Mouse (Mus musculus) forebrain, embryonic 14.5 days (tissue): ENCODE data around the gene Pard6b. TPM values are rescaled to one million over a fixed set of nuclear protein-coding genes. Genes with fewer than 3 reads are reported as not detected.
A peak's percentile ranks its signal among the peaks of the same experiment; 100 is the strongest.

Experiments used
- ATAC-seq: fragments of 200-750 bp; cut with Nextera tagmentation; 2 replicates; pipeline ENCODE4 v1.8.0; 2017; ENCODE audit warnings: mild to moderate bottlenecking, moderate library complexity
- DNase-seq: peaks from one replicate; pipeline ENCODE4 v3.0.0-alpha.2; 2015; ENCODE audit warnings: low spot score
- H3K27ac ChIP-seq: fragments of 300-500 bp; sonication (generic); 2 replicates; pipeline ENCODE4 v1.5.1; 2014; ENCODE audit warnings: low read depth, mild to moderate bottlenecking, control low read depth, low read length, moderate library complexity
- H3K27me3 ChIP-seq: fragments of 300-500 bp; sonication (generic); replicated peaks from 2 replicates; pipeline ENCODE4 v1.6.1; 2014; ENCODE audit warnings: low read length, control low read depth, mixed read lengths; ENCODE audit not compliant: control insufficient read depth, insufficient read depth
- H3K36me3 ChIP-seq: fragments of 300-500 bp; sonication (generic); 2 replicates; pipeline ENCODE4 v1.6.1; 2014; ENCODE audit warnings: low read length, control low read depth; ENCODE audit not compliant: control insufficient read depth, insufficient read depth
- H3K4me1 ChIP-seq: fragments of 300-500 bp; sonication (generic); 2 replicates; pipeline ENCODE4 v1.6.1; 2014; ENCODE audit warnings: antibody characterized with exemption, low read length, control low read depth; ENCODE audit not compliant: control insufficient read depth, insufficient read depth
- H3K4me2 ChIP-seq: fragments of 300-500 bp; sonication (generic); 2 replicates; pipeline ENCODE4 v1.6.1; 2014; ENCODE audit warnings: mild to moderate bottlenecking, control low read depth, low read length
- H3K4me3 ChIP-seq: fragments of 300-500 bp; sonication (generic); 2 replicates; pipeline ENCODE4 v1.5.1; 2014; ENCODE audit warnings: low read depth, low read length, control low read depth
- H3K9ac ChIP-seq: fragments of 300-500 bp; sonication (generic); 2 replicates; pipeline ENCODE4 v1.6.1; 2014; ENCODE audit warnings: mild to moderate bottlenecking, low read length, control low read depth, moderate library complexity
- H3K9me3 ChIP-seq: fragments of 300-500 bp; sonication (generic); replicated peaks from 2 replicates; pipeline ENCODE4 v1.6.1; 2016; ENCODE audit warnings: low read length, control low read depth, mixed read lengths; ENCODE audit not compliant: control insufficient read depth
- WGBS: fragments of 180-500 bp; shearing (Covaris S2); extraction: QIAGEN DNeasy Blood & Tissue Kit; methylation state at CpG from one replicate; pipeline ENCODE4 v1.1.7; 2014; 5-methylcytosine and 5-hydroxymethylcytosine counted together
- polyA plus RNA-seq: library from polyadenylated mRNA; unstranded; fragments of >200 nt; fragmentation: Nextera tagmentation; extraction: Ambion mirVana; gene quantifications from 2 replicates; pipeline ENCODE4 v1.2.1, GENCODE M21; 2014

The Pard6b gene
- polyA plus RNA-seq, 1 experiment from 2014 or later = 5.0 TPM

DNA sequence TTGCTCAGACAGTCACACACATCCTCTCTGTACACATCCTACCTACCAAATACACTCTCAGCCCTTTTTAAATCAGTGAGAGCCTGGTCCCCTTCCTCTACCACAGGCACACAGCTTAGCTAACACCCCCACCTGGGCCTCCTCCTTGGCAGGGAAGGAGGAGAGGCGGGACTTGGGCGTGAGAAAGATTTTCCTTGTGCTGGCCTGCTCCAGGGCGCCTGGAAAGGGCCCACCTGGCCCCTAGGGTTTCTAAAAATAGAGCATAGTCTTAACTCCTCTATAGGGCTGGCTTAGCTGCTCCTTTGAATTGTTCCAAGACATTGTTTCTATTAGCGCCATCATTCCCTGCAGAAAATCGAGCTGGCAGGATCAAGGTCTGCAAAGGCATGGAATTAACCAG is 35.0 kb upstream of the Pard6b start:
- H3K4me2 ChIP-seq = no peak overlapping the region
- H3K36me3 ChIP-seq = no peaks in the 10 kb centered on the region
- peaks cover 13% of the 10 kb centered on the region; the same call in 1 of the 2 replicates for H3K4me1 ChIP-seq
- H3K9me3 ChIP-seq = no peaks in the 10 kb centered on the region
- ATAC-seq (0 out of 2 replicates have a peak, but pooled peaks have one; percentile 23), DNase-seq (peak; percentile 55)
- no peak overlapping the region for H3K4me3 ChIP-seq
- H3K27me3 ChIP-seq = peaks cover 20% of the 10 kb centered on the region
- H3K9ac ChIP-seq = no peak overlapping the region
- 9% methylated on average over 5 of the region's 5 CpGs for WGBS
- H3K27ac ChIP-seq = no peak overlapping the region; the same call in 1 of the 2 replicates

DNA sequence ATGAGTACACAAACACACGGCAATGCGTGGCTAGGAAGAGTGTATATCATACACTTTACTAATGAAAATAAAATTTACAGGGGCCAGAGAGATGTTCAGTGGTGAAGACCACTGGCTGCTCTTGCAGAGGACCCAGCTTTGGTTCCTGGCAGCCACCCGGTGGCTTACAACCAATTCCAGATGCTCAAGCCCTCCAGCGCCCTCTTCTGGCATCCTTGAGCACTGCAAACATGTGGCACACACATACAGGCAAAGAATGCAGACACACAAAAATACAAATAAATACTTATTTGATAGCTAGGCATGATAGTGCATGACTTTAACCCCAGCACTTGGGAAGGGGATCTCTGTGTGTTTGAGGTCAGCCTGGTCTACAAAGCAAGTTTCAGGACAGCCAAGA is 34.3 kb upstream of the Pard6b start:
- Histone ChIP-seq H3K27ac (no peak overlapping the region; the same call in 1 of the 2 replicates), H3K4me1 (peaks cover 13% of the 10 kb centered on the region; the same call in 1 of the 2 replicates), H3K9ac (no peak overlapping the region), H3K4me2 (no peak overlapping the region), H3K4me3 (no peak overlapping the region), H3K27me3 (peaks cover 26% of the 10 kb centered on the region), H3K36me3 (no peaks in the 10 kb centered on the region), H3K9me3 (no peaks in the 10 kb centered on the region)
- 75% methylated on average over 4 of the region's 4 CpGs for WGBS
- ATAC-seq (no peak), DNase-seq (no peak)

DNA sequence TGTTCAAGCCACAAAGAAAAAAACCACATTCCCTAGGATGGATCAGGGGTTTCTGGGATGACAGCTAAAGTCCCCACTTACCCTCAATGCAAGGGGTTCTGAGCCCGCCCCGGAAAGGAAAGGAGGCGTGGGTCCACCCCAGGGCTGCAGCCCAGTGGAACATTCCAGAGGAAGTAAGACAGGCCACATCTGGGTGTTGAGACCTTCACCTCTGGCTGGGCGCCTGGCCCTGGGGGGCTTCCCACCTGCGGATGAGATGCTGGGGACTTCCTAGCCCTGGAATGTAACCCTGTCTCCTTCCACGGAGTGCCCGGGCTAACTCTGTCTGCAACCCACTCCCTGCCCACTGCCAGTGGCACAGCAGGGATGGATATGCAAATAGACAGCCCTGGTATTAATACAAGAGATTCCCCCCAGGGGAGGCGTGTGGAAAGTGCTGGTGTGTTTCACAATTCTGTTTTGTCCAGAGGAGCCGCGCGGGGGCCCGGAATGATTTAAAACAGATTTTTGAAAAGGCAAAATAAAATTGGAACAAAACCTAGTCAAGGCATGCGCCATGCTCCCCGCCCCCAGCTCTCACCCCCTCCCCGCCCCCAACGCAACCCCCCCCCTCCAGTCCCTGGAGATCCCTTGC is 31.7 kb upstream of the Pard6b start:
- Histone ChIP-seq H3K9me3 (no peaks in the 10 kb centered on the region), H3K4me1 (peaks cover 13% of the 10 kb centered on the region; the same call in 1 of the 2 replicates), H3K36me3 (no peaks in the 10 kb centered on the region), H3K9ac (no peak overlapping the region), H3K27ac (no peak overlapping the region), H3K4me2 (0 out of 2 replicates have a peak overlapping the region, but pooled peaks have one; percentile 9), H3K4me3 (no peak overlapping the region), H3K27me3 (peaks cover 31% of the 10 kb centered on the region)
- DNase-seq (no peak), ATAC-seq (no peak)
- WGBS = 15% methylated on average over 16 of the region's 16 CpGs

DNA sequence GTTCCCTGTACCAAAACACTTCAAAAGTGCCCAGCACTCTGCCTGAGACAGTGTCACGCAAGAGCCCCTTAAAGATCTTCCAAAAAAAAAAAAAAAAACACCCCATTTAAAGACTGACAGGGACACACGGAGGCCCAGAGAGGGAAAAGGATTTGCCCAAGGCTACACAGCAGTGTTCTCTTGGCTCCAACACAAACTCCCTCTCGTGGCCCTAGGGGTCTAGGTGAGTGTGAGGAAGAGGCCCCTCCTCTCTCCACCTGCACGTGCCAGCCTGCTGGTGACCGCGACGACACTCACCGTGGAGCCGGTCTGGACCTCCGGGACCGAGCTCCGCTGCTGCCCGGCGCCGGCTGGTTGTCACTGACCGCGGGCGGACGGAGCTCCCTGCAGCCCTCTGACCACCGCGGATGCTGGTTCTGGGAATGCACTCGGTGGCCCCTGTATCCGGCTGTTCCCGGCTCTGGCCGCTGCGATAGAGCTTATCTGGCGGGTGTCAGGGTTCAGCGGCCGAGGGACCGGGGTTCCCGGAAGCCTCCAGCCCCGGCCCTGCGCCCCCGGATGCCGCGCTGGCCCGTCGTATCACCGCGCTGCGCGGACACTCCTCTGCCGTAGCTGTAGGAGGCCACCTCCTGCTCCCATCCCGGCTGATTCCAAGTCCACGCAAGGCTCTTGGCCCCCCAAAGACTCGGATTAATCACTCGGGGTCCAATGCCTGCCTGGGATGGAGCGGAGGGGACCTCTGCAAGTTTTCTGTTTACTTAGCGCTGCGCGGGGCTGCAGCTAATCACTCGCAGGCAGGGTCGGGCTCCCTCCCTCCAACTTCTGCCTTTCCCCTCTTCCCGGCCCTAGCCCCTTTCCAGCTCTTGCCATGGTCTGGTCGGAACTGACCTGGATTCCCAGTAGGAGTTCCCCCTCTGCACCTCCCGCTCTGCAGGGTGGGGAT is 30.5 kb upstream of the Pard6b start:
- DNase-seq (no peak), ATAC-seq (no peak)
- H3K4me2 ChIP-seq = peak overlapping the region; percentile 73
- H3K9me3 ChIP-seq = no peaks in the 10 kb centered on the region
- H3K9ac ChIP-seq = peak overlapping the region; percentile 58
- H3K4me3 ChIP-seq = peak overlapping the region; percentile 32
- WGBS = under 1% methylated on average over 56 of the region's 56 CpGs
- peaks cover 13% of the 10 kb centered on the region; the same call in 1 of the 2 replicates for H3K4me1 ChIP-seq
- no peak overlapping the region for H3K27ac ChIP-seq
- peaks cover 31% of the 10 kb centered on the region for H3K27me3 ChIP-seq
- no peaks in the 10 kb centered on the region for H3K36me3 ChIP-seq

DNA sequence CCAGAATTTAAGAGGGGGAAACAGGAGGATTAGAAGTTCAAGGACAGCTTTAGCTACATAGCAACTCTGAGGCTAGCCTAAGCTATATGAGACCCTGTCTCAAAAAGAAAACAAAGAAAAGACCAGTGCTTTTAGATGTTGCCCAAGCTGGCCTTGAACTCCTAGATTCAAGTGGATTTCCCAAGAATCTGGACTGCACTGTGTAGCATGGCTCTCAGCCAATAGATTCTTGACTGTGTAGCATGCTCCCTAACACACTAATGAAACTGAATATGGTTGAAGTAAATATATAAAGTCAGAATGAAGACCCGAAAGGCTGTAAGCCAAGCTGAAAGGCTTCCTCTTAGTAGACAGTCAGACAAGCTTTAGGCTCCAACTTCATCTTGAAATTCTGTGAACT is 28.6 kb upstream of the Pard6b start:
- H3K4me3 ChIP-seq = no peak overlapping the region
- no peak for ATAC-seq
- no peaks in the 10 kb centered on the region for H3K36me3 ChIP-seq
- H3K27ac ChIP-seq = no peak overlapping the region
- H3K4me1 ChIP-seq = peaks cover 10% of the 10 kb centered on the region; the same call in 1 of the 2 replicates
- WGBS = 88% methylated on average over 1 of the region's 1 CpGs
- no peak for DNase-seq
- H3K27me3 ChIP-seq = peaks cover 31% of the 10 kb centered on the region
- H3K9ac ChIP-seq = no peak overlapping the region
- H3K4me2 ChIP-seq = no peak overlapping the region
- H3K9me3 ChIP-seq = no peaks in the 10 kb centered on the region

DNA sequence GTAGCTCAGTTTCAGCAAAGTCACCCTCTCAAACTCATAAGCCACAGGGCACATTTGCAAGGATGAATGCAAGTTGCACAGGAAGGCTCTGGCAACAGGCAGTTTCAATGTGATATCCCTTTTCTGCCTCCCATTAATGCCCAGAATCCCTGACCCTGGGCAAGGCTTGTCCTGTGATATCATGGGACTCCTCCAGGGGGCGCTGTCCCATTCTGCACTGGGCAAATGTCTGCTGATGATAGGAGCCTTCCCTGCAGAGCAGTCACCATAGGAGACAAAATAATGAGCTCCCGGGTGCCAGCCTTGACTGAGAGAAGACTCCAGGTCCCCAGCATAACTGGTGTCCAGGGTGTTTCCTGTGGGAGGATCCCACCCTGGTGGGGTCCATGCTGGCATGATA is 28.1 kb upstream of the Pard6b start:
- 10% methylated on average over 2 of the region's 2 CpGs for WGBS

DNA sequence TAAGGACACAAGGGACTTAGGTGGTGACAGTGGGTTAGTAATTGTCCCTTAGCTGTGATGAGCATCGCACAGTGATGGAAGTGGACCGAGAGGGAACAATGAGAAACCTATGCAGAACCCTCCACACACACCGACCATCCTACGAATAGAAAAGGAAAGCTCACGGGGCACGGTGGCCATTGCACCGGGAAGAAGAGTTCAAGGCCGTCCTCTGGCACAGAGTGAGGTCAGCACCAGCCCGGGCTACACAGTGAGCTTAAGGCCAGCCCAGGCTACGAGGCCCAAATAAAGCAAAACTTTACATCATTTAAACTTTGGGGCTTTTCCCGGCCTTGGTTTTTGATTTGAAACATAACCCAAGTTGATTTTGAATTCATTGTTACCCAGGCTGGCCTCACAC is 26.7 kb upstream of the Pard6b start:
- peaks cover 10% of the 10 kb centered on the region; the same call in 1 of the 2 replicates for H3K4me1 ChIP-seq
- no peaks in the 10 kb centered on the region for H3K36me3 ChIP-seq
- 87% methylated on average over 11 of the region's 11 CpGs for WGBS
- H3K27me3 ChIP-seq = peaks cover 27% of the 10 kb centered on the region
- no peak overlapping the region for H3K27ac ChIP-seq
- H3K9ac ChIP-seq = no peak overlapping the region
- no peak for ATAC-seq
- no peaks in the 10 kb centered on the region for H3K9me3 ChIP-seq
- DNase-seq = no peak
- no peak overlapping the region for H3K4me2 ChIP-seq
- H3K4me3 ChIP-seq = no peak overlapping the region

More for the DNA sequence above, 28.1 kb upstream of the Pard6b start:
- Histone ChIP-seq H3K9ac (no peak overlapping the region), H3K27me3 (peaks cover 31% of the 10 kb centered on the region), H3K4me1 (peaks cover 10% of the 10 kb centered on the region; the same call in 1 of the 2 replicates), H3K9me3 (no peaks in the 10 kb centered on the region), H3K27ac (no peak overlapping the region), H3K36me3 (no peaks in the 10 kb centered on the region), H3K4me2 (no peak overlapping the region), H3K4me3 (no peak overlapping the region)
- ATAC-seq (no peak), DNase-seq (no peak)

DNA sequence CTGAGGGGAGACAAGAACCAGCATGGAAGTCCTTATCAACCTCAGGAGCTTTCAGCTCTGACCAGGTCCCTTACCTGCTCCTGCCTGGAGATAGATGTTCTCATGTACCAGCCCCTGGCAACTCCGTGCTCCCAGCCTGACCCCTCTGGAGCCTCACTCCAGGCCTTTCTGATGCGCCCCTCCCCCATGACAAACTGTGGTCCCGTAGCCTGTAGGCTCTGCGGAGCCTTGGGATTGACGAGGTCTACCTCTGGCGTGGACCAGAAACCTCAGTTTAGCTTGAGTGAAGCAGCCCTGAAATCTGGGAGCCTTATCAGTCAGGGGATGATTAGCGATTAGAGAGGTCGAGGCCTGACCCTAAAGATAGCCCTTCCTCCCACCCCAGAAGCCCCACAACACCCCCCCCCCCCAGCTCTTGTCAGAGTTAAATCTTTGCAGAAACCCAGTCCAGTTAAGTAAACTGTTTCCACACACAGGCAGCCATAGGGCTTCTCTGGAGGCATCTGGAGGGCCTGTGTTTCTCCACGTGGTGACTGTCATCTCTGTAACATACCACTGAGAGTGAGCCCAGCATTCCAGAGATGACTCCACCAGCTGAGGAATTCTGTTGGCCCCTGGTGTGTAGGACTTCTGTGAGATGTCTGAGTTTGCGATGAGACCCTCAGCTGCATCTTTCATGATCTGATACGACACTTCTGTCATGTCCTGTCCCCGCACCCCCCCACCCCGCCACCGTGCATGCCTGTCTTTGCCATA is 24.7 kb upstream of the Pard6b start:
- Histone ChIP-seq H3K4me3 (no peak overlapping the region), H3K4me1 (no peaks in the 10 kb centered on the region), H3K36me3 (no peaks in the 10 kb centered on the region), H3K27me3 (peaks cover 9% of the 10 kb centered on the region), H3K9me3 (no peaks in the 10 kb centered on the region), H3K27ac (no peak overlapping the region), H3K4me2 (no peak overlapping the region), H3K9ac (no peak overlapping the region)
- 46% methylated on average over 14 of the region's 14 CpGs for WGBS
- no peak for DNase-seq
- no peak for ATAC-seq
